Mouse (Mus musculus) thymus, postnatal 14 days (tissue): ENCODE results near the gene Ssmem1.

ENCODE experiments used
- DNase-seq: peaks from one replicate; pipeline ENCODE4 v3.0.0; 2021

Ssmem1 gene

DNA sequence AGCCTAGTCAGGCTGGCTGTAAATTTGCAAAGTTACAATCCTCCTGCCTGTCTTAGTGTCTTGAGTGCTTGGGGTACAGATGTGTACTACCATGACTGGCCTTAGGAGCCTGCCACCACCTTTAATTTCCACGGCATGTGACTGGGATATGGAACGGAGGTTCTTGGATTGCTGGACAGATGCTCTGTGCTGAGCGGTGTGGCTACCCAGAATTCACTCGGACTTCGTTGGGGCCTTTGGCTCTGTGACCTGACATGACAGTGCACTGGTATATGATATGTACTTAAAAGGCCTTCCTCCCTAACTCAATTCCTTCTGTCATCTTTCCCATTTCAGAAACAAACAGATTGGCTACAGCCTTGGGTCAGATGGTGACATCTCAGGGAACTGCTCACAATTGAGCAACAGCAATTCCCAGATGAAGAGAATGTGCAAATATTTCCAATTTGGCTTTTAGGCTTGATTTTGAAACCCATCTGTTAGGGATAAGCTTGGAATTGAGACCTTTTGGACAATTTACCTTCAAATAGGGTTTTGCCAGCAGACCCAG is 45.0 kb downstream of the Ssmem1 start:
- no peak for DNase-seq

DNA sequence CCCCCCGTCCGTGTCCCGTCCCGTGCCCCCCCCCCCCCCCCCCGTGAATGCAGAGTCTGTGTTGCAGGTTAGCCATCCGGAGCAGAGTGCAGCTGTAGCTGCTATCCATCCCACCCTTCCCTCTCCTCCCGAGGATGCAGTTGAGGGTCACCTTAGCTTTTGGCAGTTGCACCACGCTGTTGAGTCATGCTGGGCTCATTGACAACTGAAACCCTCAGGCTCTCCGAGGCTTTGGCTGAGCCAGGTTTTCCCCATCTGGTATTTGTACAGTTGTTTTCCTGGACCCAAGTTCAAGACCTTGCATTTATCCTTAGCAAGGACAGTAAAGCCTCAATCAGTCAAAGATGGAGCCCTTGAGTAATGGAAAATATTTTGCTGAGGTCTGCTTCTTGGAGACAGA is 46.4 kb downstream of the Ssmem1 start:
- no peak for DNase-seq

DNA sequence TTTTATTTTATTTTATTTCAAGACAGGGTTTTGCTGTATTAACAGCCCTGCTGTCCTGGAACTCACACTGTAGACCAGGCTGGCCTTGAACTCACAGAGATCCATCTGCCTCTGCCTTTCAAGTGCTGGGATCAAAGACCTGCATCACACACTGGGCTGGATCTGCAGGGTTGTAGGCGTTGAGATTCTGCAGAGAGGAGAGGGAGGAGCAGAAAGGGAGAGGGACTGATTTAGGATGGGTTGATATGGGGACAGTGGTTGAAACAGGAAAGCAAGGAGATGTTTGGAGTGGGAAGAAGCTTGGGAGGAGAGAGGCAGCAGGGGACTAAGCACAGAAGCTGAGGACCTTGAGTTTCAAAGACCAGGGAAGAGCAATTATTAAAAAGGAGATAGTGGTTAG is 50.1 kb downstream of the Ssmem1 start:
- DNase-seq = no peak

DNA sequence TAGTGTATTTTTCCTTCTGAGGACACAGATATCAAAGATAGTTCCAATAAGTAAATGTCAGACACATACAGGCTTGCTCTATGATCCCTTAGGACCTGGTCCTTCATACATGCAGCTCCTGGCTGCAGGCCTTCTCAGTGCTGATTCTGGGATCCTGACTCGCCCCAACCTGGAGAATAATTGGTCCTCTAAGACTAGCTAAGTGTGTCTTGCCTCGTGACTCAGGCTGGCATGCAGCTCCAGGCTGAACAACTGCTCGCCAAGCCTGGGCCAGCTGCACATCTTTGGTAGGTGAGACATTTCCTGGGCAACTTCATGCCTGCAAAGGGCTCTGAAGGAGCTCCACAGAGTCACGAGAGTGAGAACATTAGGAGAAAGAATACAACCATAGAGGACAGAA is 52.5 kb downstream of the Ssmem1 start:
- no peak for DNase-seq

DNA sequence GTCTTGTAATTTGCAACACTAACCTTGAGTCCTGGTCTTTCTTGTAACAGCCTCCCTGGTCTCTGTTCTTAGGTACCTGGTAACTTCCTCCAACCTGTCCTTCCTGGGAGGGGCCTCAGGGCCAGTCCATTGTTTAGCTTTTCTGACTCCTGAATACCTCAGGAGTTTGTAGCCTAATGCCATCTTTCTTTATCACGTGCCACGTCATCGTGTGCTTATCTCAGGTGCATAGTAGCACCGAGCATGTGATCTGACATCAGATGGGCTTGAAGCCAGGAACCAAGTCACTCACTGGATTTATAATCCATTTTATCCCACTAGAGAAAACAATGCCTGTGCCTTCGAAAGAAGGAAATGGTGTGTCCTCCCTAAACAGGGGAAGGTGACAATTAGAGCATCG is 53.9 kb downstream of the Ssmem1 start:
- no peak for DNase-seq

DNA sequence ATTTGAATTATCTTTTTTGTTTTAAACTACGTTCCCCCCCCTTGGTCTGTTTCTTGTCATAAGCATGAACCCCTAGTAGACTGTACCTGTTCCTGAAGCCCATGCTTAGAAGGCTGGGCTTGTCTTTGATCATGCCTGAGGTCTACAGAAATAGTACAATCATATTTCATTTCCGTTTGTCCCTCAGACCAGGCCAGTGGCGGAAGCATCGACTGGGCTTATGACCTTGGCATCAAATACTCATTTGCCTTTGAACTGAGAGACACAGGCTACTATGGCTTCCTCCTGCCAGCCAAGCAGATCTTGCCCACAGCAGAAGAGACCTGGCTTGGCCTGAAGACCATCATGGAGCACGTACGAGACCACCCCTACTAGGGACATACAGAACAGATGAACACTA is 54.4 kb downstream of the Ssmem1 start:
- no peak for DNase-seq

DNA sequence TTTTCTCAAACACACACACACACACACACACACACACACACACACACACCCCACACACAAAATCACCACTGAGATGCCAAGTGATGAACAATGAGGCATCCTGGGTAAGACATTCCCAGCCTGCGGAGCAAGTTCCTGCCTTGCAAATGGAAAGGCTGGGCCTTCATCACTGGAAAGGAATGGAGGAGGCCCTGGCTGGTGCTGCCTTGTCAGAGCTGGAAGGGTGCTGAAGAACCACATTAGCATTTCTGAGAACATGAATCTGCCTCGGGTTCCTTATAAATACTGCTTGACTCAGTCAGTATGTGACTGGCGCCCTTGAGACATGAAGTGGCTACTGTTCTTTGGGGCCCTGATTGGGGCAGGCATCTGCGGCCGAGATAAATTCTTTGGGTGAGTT is 58.4 kb downstream of the Ssmem1 start, which contains the start of gene Cpa4:
Cpa4 (plus strand) TSS at position 301 of the 400 bp plus-strand sequence.
- DNase-seq = no peak

DNA sequence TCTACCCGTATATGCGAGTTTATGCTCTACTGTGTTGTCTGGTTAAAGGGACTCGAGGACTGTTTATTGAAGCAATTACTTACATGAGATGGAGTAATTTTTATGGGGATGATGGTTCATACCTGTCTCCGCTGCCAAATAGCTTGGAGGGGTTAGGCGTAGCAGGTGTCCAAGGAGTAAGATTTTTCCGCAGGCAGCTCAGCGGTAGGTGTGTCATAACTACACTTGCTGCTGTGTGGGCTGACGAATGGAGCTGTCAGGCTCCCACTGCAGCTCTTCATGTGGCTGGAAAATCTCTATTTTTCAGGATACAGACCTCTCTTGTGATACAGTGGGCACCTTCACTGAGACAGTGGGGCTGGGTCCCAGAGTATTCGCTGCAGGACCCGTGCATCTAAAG is 59.7 kb downstream of the Ssmem1 start:
- DNase-seq = no peak
